Mouse (Mus musculus): Measurements from ENCODE around the gene Apba1. TPM values are rescaled to one million over a fixed set of nuclear protein-coding genes. Genes with fewer than 3 reads are reported as not detected.
A peak's percentile ranks its signal among the peaks of the same experiment; 100 is the strongest.

Gene Apba1
- total RNA-seq, 2 experiments from 2014 or later = 7.8 to 11.2 TPM

GRCm38 (mm10) chr19:23803221-23803870, 44.7 kb downstream of the Apba1 start:
- ATAC-seq (replicated peaks; ENCODE audit: poor library complexity) = no peak

- ATAC-seq (replicated peaks; ENCODE audit: poor library complexity) = no peak
Observed at GRCm38 (mm10) chr19:23806796-23807195, 48.1 kb downstream of the Apba1 start.

- ATAC-seq (replicated peaks; ENCODE audit: poor library complexity) = no peak
Observed at GRCm38 (mm10) chr19:23807371-23807770, 48.7 kb downstream of the Apba1 start.

GRCm38 (mm10) chr19:23809236-23809635, 50.5 kb downstream of the Apba1 start:
- no peak for ATAC-seq (replicated peaks; ENCODE audit: poor library complexity)

GRCm38 (mm10) chr19:23810512-23810911, 51.8 kb downstream of the Apba1 start:
- ATAC-seq (replicated peaks; ENCODE audit: poor library complexity) = no peak

- no peak for ATAC-seq (replicated peaks; ENCODE audit: poor library complexity)
Observed at GRCm38 (mm10) chr19:23810976-23811375, 52.3 kb downstream of the Apba1 start.

- no peak for ATAC-seq (replicated peaks; ENCODE audit: poor library complexity)
Observed at GRCm38 (mm10) chr19:23816762-23817161, 58.1 kb downstream of the Apba1 start.

GRCm38 (mm10) chr19:23817196-23817595, 58.5 kb downstream of the Apba1 start:
- no peak for ATAC-seq (replicated peaks; ENCODE audit: poor library complexity)

GRCm38 (mm10) chr19:23819882-23820281, 61.2 kb downstream of the Apba1 start:
- no peak for ATAC-seq (replicated peaks; ENCODE audit: poor library complexity)

GRCm38 (mm10) chr19:23822497-23822896, 63.8 kb downstream of the Apba1 start:
- ATAC-seq (replicated peaks; ENCODE audit: poor library complexity) = no peak

- ATAC-seq (replicated peaks; ENCODE audit: poor library complexity) = no peak
Observed at GRCm38 (mm10) chr19:23823533-23823932, 64.8 kb downstream of the Apba1 start.

- no peak for ATAC-seq (replicated peaks; ENCODE audit: poor library complexity)
Observed at GRCm38 (mm10) chr19:23826251-23826650, 67.6 kb downstream of the Apba1 start.

GRCm38 (mm10) chr19:23830761-23831160, 72.1 kb downstream of the Apba1 start:
- no peak for ATAC-seq (replicated peaks; ENCODE audit: poor library complexity)

- no peak for ATAC-seq (replicated peaks; ENCODE audit: poor library complexity)
Observed at GRCm38 (mm10) chr19:23833685-23834682, 75.3 kb downstream of the Apba1 start.

GRCm38 (mm10) chr19:23834721-23835120, 76.0 kb downstream of the Apba1 start:
- no peak for ATAC-seq (replicated peaks; ENCODE audit: poor library complexity)

GRCm38 (mm10) chr19:23855832-23856231, 97.1 kb downstream of the Apba1 start:
- no peak for ATAC-seq (replicated peaks; ENCODE audit: poor library complexity)

GRCm38 (mm10) chr19:23858091-23858490, 99.4 kb downstream of the Apba1 start:
- no peak for ATAC-seq (replicated peaks; ENCODE audit: poor library complexity)

- ATAC-seq (replicated peaks; ENCODE audit: poor library complexity) = no peak
Observed at GRCm38 (mm10) chr19:23858781-23859180, 100.1 kb downstream of the Apba1 start.

- peak; percentile 44; the same call in 1 of the 2 replicates for ATAC-seq (replicated peaks; ENCODE audit: poor library complexity)
Observed at GRCm38 (mm10) chr19:23860151-23860820, 101.6 kb downstream of the Apba1 start.

- ATAC-seq (replicated peaks; ENCODE audit: poor library complexity) = no peak
Observed at GRCm38 (mm10) chr19:23862736-23863135, 104.0 kb downstream of the Apba1 start.

GRCm38 (mm10) chr19:23863959-23864358, 105.3 kb downstream of the Apba1 start:
- ATAC-seq (replicated peaks; ENCODE audit: poor library complexity) = no peak
